Mouse (Mus musculus) neural tube, embryonic 11.5 days (tissue): ENCODE measurements around the gene Inf2. TPM values are rescaled to one million over a fixed set of nuclear protein-coding genes. Genes with fewer than 3 reads are reported as not detected.
A peak's percentile ranks its signal among the peaks of the same experiment; 100 is the strongest.

Source experiments
- ATAC-seq: fragments of 200-750 bp; cut with Nextera tagmentation; 2 replicates; pipeline ENCODE4 v1.8.0; 2017; ENCODE audit warnings: moderate number of reproducible peaks, mild to moderate bottlenecking, moderate TSS enrichment, moderate library complexity; ENCODE audit not compliant: insufficient read depth, low FRiP score, low TSS enrichment
- DNase-seq: peaks from one replicate; pipeline ENCODE4 v3.0.0-alpha.2; 2015; ENCODE audit warnings: low spot score
- H3K27ac ChIP-seq: fragments of 300-500 bp; sonication (generic); 2 replicates; pipeline ENCODE4 v1.5.1; 2014; ENCODE audit warnings: low read depth, mild to moderate bottlenecking, low read length
- H3K27me3 ChIP-seq: fragments of 300-500 bp; sonication (generic); 2 replicates; pipeline ENCODE4 v1.6.1; 2014; ENCODE audit warnings: mild to moderate bottlenecking, low read length, mixed read lengths; ENCODE audit not compliant: control insufficient read depth, insufficient read depth
- H3K36me3 ChIP-seq: fragments of 300-500 bp; sonication (generic); 2 replicates; pipeline ENCODE4 v1.6.1; 2014; ENCODE audit warnings: mild to moderate bottlenecking, low read length, moderate library complexity, mixed read lengths; ENCODE audit not compliant: control insufficient read depth, insufficient read depth
- H3K4me1 ChIP-seq: fragments of 300-500 bp; sonication (generic); 2 replicates; pipeline ENCODE4 v1.6.1; 2014; ENCODE audit warnings: low read length, mixed read lengths; ENCODE audit not compliant: control insufficient read depth, insufficient read depth
- H3K4me2 ChIP-seq: fragments of 300-500 bp; sonication (generic); 2 replicates; pipeline ENCODE4 v1.6.1; 2014; ENCODE audit warnings: low read depth, mild to moderate bottlenecking, moderate library complexity
- H3K4me3 ChIP-seq: fragments of 300-500 bp; sonication (generic); 2 replicates; pipeline ENCODE4 v1.5.1; 2014; ENCODE audit warnings: low read depth, low read length
- H3K9ac ChIP-seq: fragments of 300-500 bp; sonication (generic); 2 replicates; pipeline ENCODE4 v1.6.1; 2014; ENCODE audit warnings: mild to moderate bottlenecking, low read length
- H3K9me3 ChIP-seq: fragments of 300-500 bp; sonication (generic); 2 replicates; pipeline ENCODE4 v1.6.1; 2016; ENCODE audit warnings: low read length; ENCODE audit not compliant: control insufficient read depth
- WGBS: fragments of 180-500 bp; shearing (Covaris S2); extraction: QIAGEN DNeasy Blood & Tissue Kit; methylation state at CpG from one replicate; pipeline ENCODE4 v1.1.7; 2014; 5-methylcytosine and 5-hydroxymethylcytosine counted together
- microRNA-seq: library from miRNA; unstranded; fragments of <30 nt; microRNA quantifications from one replicate; pipeline ENCODE4, GENCODE M21; 2016
- polyA plus RNA-seq: library from polyadenylated mRNA; unstranded; fragments of >200 nt; fragmentation: Nextera tagmentation; extraction: Ambion mirVana; gene quantifications from 2 replicates; pipeline ENCODE4 v1.2.1, GENCODE M21; 2014

The Inf2 gene
- polyA plus RNA-seq, 1 experiment from 2014 or later = 1.9 TPM

GRCm38 (mm10) chr12:112661327-112661605 is 72.7 kb downstream of the Inf2 start:
- Histone ChIP-seq H3K9me3 (no peaks in the 10 kb centered on the region), H3K27me3 (no peaks in the 10 kb centered on the region), H3K4me1 (peaks cover 54% of the 10 kb centered on the region), H3K36me3 (peaks cover 22% of the 10 kb centered on the region), H3K4me3 (no peak overlapping the region), H3K9ac (peak overlapping the region; percentile 18; the same call in 1 of the 2 replicates), H3K27ac (peak overlapping the region; percentile 73), H3K4me2 (no peak overlapping the region)
- ATAC-seq (no peak), DNase-seq (no peak)
- WGBS = 83% methylated on average over 3 of the region's 3 CpGs

GRCm38 (mm10) chr12:112661851-112662250 is 73.3 kb downstream of the Inf2 start:
- Histone ChIP-seq H3K9me3 (no peaks in the 10 kb centered on the region), H3K27ac (no peak overlapping the region), H3K27me3 (no peaks in the 10 kb centered on the region), H3K36me3 (peaks cover 18% of the 10 kb centered on the region), H3K4me1 (peaks cover 57% of the 10 kb centered on the region), H3K4me3 (no peak overlapping the region), H3K4me2 (no peak overlapping the region), H3K9ac (no peak overlapping the region)
- DNase-seq (no peak), ATAC-seq (no peak)
- WGBS = 83% methylated on average over 9 of the region's 9 CpGs

GRCm38 (mm10) chr12:112663303-112663702 is 74.7 kb downstream of the Inf2 start:
- Histone ChIP-seq H3K4me1 (peaks cover 57% of the 10 kb centered on the region), H3K4me2 (no peak overlapping the region), H3K36me3 (peaks cover 12% of the 10 kb centered on the region), H3K4me3 (no peak overlapping the region), H3K27ac (peak overlapping the region; percentile 74), H3K27me3 (no peaks in the 10 kb centered on the region), H3K9ac (peak overlapping the region; percentile 37), H3K9me3 (no peaks in the 10 kb centered on the region)
- ATAC-seq (no peak), DNase-seq (no peak)
- 87% methylated on average over 11 of the region's 11 CpGs for WGBS

GRCm38 (mm10) chr12:112663716-112664115 is 75.1 kb downstream of the Inf2 start:
- peak overlapping the region; percentile 74 for H3K27ac ChIP-seq
- no peaks in the 10 kb centered on the region for H3K9me3 ChIP-seq
- 0 out of 2 replicates have a peak overlapping the region, but pooled peaks have one; percentile 12 for H3K4me2 ChIP-seq
- 68% methylated on average over 12 of the region's 12 CpGs for WGBS
- peak; percentile 32 for ATAC-seq
- H3K4me1 ChIP-seq = peaks cover 57% of the 10 kb centered on the region
- no peaks in the 10 kb centered on the region for H3K27me3 ChIP-seq
- no peak overlapping the region for H3K4me3 ChIP-seq
- peak; percentile 41 for DNase-seq
- H3K36me3 ChIP-seq = peaks cover 10% of the 10 kb centered on the region
- H3K9ac ChIP-seq = peak overlapping the region; percentile 37

- 38% methylated on average over 2 of the region's 2 CpGs for WGBS
- Histone ChIP-seq H3K27me3 (no peaks in the 10 kb centered on the region), H3K27ac (peak overlapping the region; percentile 74), H3K4me2 (peak overlapping the region; percentile 12; the same call in 1 of the 2 replicates), H3K9ac (peak overlapping the region; percentile 37), H3K36me3 (peaks cover 8% of the 10 kb centered on the region), H3K4me1 (peaks cover 57% of the 10 kb centered on the region), H3K4me3 (no peak overlapping the region), H3K9me3 (no peaks in the 10 kb centered on the region)
- ATAC-seq (peak; percentile 62), DNase-seq (peak; percentile 54)
Observed at GRCm38 (mm10) chr12:112664124-112664523, 75.5 kb downstream of the Inf2 start.

GRCm38 (mm10) chr12:112664656-112665055 is 76.1 kb downstream of the Inf2 start:
- no peaks in the 10 kb centered on the region for H3K9me3 ChIP-seq
- peak overlapping the region; percentile 74 for H3K27ac ChIP-seq
- H3K27me3 ChIP-seq = no peaks in the 10 kb centered on the region
- no peak overlapping the region; the same call in 1 of the 2 replicates for H3K9ac ChIP-seq
- no peak for DNase-seq
- H3K4me2 ChIP-seq = no peak overlapping the region
- peaks cover 57% of the 10 kb centered on the region for H3K4me1 ChIP-seq
- ATAC-seq = no peak
- H3K36me3 ChIP-seq = peaks cover 7% of the 10 kb centered on the region
- WGBS = 44% methylated on average over 5 of the region's 5 CpGs
- no peak overlapping the region for H3K4me3 ChIP-seq

Small RNA genes lying within 50 kb of the gene (microRNA-seq; reads per million reads assigned to microRNA genes)
- not detected for gene Mir6939

Other genes starting within 250 kb of the Inf2 start
- gene A530016L24Rik, start 99.3 kb upstream of the Inf2 start, polyA plus RNA-seq = 0.12 TPM in 1 of 2 replicates, not detected in the other
- gene Tmem179, start 72.0 kb upstream of the Inf2 start, polyA plus RNA-seq = 5.8 and 8.4 TPM in 2 replicates
- gene Adssl1, start 31.3 kb downstream of the Inf2 start, polyA plus RNA-seq = 4.6 and 4.7 TPM in 2 replicates
- gene Siva1, start 55.9 kb downstream of the Inf2 start, polyA plus RNA-seq = 217 and 219 TPM in 2 replicates
- gene Akt1, start 86.1 kb downstream of the Inf2 start, polyA plus RNA-seq = 124 and 126 TPM in 2 replicates
- gene Zbtb42, start 90.0 kb downstream of the Inf2 start, polyA plus RNA-seq = 4.4 and 6.7 TPM in 2 replicates
- gene Cep170b, start 131.7 kb downstream of the Inf2 start, polyA plus RNA-seq = 10.2 and 10.7 TPM in 2 replicates
- gene Pld4, start 171.9 kb downstream of the Inf2 start, polyA plus RNA-seq = 3.8 and 4.9 TPM in 2 replicates
- 0.26 and 0.61 TPM in 2 replicates for gene Ahnak2, start 213.9 kb downstream of the Inf2 start, polyA plus RNA-seq
- gene Clba1, start 220.2 kb downstream of the Inf2 start, polyA plus RNA-seq = 13.6 and 14.0 TPM in 2 replicates
- 165 and 173 TPM in 2 replicates for gene Cdca4, start 240.6 kb downstream of the Inf2 start, polyA plus RNA-seq